Mouse (Mus musculus) midbrain, postnatal 0 days (tissue): ENCODE measurements at regions not wholly inside any gene's neighbourhood (a gene's known extent, or its start where the extent isn't known, plus 50 kb on each side); places are given as distances from the start of the nearest gene placed in this dataset.

Experiments used
- ATAC-seq: fragments of 200-750 bp; cut with Nextera tagmentation; 2 replicates; pipeline ENCODE4 v1.8.0; 2017; ENCODE audit warnings: moderate number of reproducible peaks, mild to moderate bottlenecking, moderate TSS enrichment, moderate library complexity; ENCODE audit not compliant: low FRiP score
- DNase-seq: peaks from one replicate; pipeline ENCODE4 v3.0.0-alpha.2; 2015; ENCODE audit warnings: low spot score
- H3K27ac ChIP-seq: fragments of 300-500 bp; sonication (generic); 2 replicates; pipeline ENCODE4 v1.5.1; 2014; ENCODE audit warnings: low read depth, mild to moderate bottlenecking, low read length, mixed read lengths
- H3K27me3 ChIP-seq: fragments of 300-500 bp; sonication (generic); 2 replicates; pipeline ENCODE4 v1.6.1; 2014; ENCODE audit warnings: low read length, control low read depth, mixed read lengths; ENCODE audit not compliant: insufficient read depth
- H3K36me3 ChIP-seq: fragments of 300-500 bp; sonication (generic); 2 replicates; pipeline ENCODE4 v1.6.1; 2014; ENCODE audit warnings: low read length, control low read depth, mixed read lengths; ENCODE audit not compliant: insufficient read depth
- H3K4me1 ChIP-seq: fragments of 300-500 bp; sonication (generic); 2 replicates; pipeline ENCODE4 v1.6.1; 2014; ENCODE audit warnings: mild to moderate bottlenecking, control low read depth, antibody characterized with exemption, low read length, mixed read lengths; ENCODE audit not compliant: insufficient read depth
- H3K4me2 ChIP-seq: fragments of 300-500 bp; sonication (generic); 2 replicates; pipeline ENCODE4 v1.6.1; 2014; ENCODE audit warnings: low read depth, mild to moderate bottlenecking, low read length, mixed read lengths; ENCODE audit not compliant: poor library complexity, severe bottlenecking
- H3K4me3 ChIP-seq: fragments of 300-500 bp; sonication (generic); 2 replicates; pipeline ENCODE4 v1.5.1; 2014; ENCODE audit warnings: low read depth, mild to moderate bottlenecking, low read length, moderate library complexity
- H3K9ac ChIP-seq: fragments of 300-500 bp; sonication (generic); replicated peaks from 2 replicates; pipeline ENCODE4 v1.6.1; 2014; ENCODE audit warnings: mild to moderate bottlenecking, low read length, moderate library complexity, mixed read lengths; ENCODE audit not compliant: poor library complexity, severe bottlenecking
- H3K9me3 ChIP-seq: fragments of 300-500 bp; sonication (generic); 2 replicates; pipeline ENCODE4 v1.6.1; 2016; ENCODE audit warnings: low read length, control low read depth
- CTCF ChIP-seq: IDR thresholded peaks from 2 replicates; pipeline ENCODE4 v1.5.1; 2016; ENCODE audit warnings: antibody characterized with exemption, mild to moderate bottlenecking
- WGBS: fragments of 180-500 bp; shearing (Covaris S2); extraction: QIAGEN DNeasy Blood & Tissue Kit; methylation state at CpG from one replicate; pipeline ENCODE4 v1.1.7; 2014; 5-methylcytosine and 5-hydroxymethylcytosine counted together

DNA sequence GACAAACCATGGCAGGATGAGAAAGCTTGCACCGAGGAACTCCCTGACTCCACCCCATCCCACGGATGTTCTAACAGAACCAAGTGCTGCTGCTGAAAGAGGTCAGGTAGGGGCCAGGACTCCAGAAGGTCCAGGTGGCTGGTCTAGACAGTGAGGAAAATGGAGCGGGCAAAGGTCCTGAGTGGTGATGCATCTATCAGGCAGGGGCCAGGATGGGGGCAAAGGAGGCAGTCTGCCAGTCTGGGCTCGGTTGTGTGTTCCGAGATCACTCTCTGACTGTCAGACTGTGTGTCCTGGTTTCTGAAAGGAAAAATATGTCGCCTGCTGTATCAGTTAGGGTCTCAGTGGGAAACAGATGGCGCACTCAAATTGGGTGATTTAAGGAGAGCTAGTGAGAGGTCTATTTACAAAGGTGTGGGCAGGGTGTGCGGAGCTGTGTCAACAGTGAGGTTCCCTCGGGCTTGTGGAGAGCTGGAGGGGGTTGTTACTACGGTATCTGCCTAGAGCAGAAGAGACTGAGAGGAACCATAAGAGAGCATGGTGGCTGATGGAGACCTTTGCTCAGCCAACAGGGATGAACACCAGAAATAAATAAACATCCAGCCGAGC lies 168.3 kb upstream of the Csf3r start:
- 57% methylated on average over 11 of the region's 11 CpGs for WGBS
- H3K27me3 ChIP-seq: no peaks in the 10 kb centered on the region
- H3K27ac ChIP-seq: no peak overlapping the region
- no peak overlapping the region for H3K4me2 ChIP-seq
- no peak for ATAC-seq
- no peak for TF ChIP-seq CTCF
- H3K4me3 ChIP-seq: no peak overlapping the region
- DNase-seq: no peak
- no peaks in the 10 kb centered on the region for H3K9me3 ChIP-seq
- no peaks in the 10 kb centered on the region for H3K4me1 ChIP-seq
- no peaks in the 10 kb centered on the region for H3K36me3 ChIP-seq
- H3K9ac ChIP-seq: no peak overlapping the region

DNA sequence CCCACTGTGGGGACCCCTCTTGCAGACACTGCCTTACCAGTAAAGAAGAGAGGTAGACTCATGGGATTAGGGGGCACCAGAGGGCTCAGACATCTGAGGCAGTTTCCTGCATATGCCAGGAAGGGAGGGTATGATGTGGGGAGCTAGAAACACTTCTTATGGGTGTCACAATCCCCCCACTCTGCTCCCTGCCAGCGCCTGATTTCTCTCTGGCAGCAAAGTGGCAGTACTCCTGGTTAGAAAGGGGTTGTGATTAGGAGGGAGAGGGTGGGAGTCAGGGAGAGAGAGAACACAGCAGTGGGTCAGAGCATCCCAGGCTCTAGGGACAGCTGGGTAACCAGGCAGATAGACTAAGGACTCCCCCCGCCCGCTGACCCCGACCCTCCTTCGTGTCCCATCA lies 167.6 kb upstream of the Csf3r start:
- 67% methylated on average over 5 of the region's 5 CpGs for WGBS
- H3K27me3 ChIP-seq: no peaks in the 10 kb centered on the region
- H3K4me1 ChIP-seq: no peaks in the 10 kb centered on the region
- TF ChIP-seq CTCF: no peak
- no peaks in the 10 kb centered on the region for H3K9me3 ChIP-seq
- DNase-seq: no peak
- no peak overlapping the region for H3K27ac ChIP-seq
- H3K9ac ChIP-seq: no peak overlapping the region
- H3K36me3 ChIP-seq: no peaks in the 10 kb centered on the region
- H3K4me3 ChIP-seq: no peak overlapping the region
- no peak for ATAC-seq
- H3K4me2 ChIP-seq: no peak overlapping the region

DNA sequence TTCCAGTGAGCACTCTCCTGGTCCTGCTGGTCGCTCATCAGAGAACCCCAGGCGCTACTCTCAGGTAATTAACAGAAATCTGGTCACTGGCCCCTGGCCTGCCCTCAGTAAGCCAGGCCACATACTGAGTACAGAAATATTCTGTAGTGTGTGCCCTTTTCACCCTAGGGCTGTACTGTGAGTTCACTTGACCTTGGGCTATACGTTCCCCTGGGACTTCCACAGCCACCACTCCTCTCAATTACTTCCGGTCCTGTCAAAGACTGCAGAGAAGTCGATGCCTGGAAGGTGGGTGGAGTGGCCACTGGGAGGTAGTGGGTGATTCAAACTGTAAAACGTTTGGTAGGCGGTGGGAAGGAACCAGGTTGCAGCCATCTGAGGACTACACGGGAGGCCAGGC lies 159.3 kb upstream of the Csf3r start:
- Histone ChIP-seq H3K27me3 (no peaks in the 10 kb centered on the region), H3K9me3 (no peaks in the 10 kb centered on the region), H3K9ac (no peak overlapping the region), H3K4me3 (no peak overlapping the region), H3K4me2 (no peak overlapping the region), H3K36me3 (no peaks in the 10 kb centered on the region), H3K27ac (no peak overlapping the region), H3K4me1 (peaks cover 3% of the 10 kb centered on the region; the same call in 1 of the 2 replicates)
- DNase-seq (no peak), ATAC-seq (no peak)
- no peak for TF ChIP-seq CTCF
- WGBS: 51% methylated on average over 8 of the region's 8 CpGs

DNA sequence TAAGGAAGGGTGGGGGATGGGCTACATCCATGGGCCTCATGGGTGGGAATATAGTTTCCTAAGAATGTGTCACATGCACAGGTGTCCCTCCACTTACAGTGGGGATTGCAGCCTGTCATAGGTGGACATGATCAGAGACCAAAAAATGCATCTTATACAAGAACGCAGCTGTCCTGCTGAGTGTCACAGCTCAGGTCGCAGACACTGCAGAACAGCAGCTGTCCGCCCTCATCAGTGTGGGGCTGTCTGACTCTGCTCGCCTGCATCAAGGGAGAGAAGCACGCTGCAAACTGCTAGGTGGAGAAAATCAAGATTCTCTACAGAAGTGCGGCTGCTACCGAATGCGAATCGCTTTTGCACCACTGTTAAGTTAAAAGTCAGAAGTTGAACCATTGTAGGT lies 158.6 kb upstream of the Csf3r start:
- no peak for DNase-seq
- no peak for ATAC-seq

GRCm38 (mm10) chr4:125871211-125871610 lies 153.1 kb upstream of the Csf3r start:
- TF ChIP-seq CTCF: no peak
- no peak overlapping the region for H3K27ac ChIP-seq
- no peaks in the 10 kb centered on the region for H3K27me3 ChIP-seq
- H3K4me2 ChIP-seq: no peak overlapping the region
- no peak overlapping the region for H3K4me3 ChIP-seq
- no peaks in the 10 kb centered on the region for H3K4me1 ChIP-seq
- H3K36me3 ChIP-seq: no peaks in the 10 kb centered on the region
- H3K9ac ChIP-seq: no peak overlapping the region
- 80% methylated on average over 13 of the region's 13 CpGs for WGBS
- no peak for ATAC-seq
- no peaks in the 10 kb centered on the region for H3K9me3 ChIP-seq
- no peak for DNase-seq

More for the DNA sequence above, 158.6 kb upstream of the Csf3r start:
- no peak for TF ChIP-seq CTCF
- Histone ChIP-seq H3K9ac (no peak overlapping the region), H3K4me1 (peaks cover 3% of the 10 kb centered on the region; the same call in 1 of the 2 replicates), H3K36me3 (no peaks in the 10 kb centered on the region), H3K4me2 (no peak overlapping the region), H3K27me3 (no peaks in the 10 kb centered on the region), H3K27ac (no peak overlapping the region), H3K4me3 (no peak overlapping the region), H3K9me3 (no peaks in the 10 kb centered on the region)
- WGBS: 68% methylated on average over 9 of the region's 9 CpGs

DNA sequence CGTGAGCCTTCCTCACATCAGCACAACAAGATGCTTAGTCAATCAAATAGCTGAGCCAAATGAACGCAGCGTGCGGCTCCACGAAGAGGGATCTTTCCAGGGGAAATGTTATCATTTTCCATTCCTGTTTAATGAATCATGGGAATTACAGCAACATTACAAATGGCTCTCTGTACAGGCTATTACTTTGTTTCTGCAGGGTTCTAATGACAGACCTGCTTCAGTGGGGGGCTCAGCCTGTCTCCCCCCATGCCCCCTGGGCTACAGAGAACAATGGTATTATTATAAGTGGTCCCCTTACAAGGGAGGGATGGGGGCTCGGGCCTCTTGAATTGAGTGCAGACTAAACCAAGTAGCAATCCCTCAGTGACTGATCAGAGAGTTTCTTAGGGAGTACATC lies 144.3 kb upstream of the Csf3r start:
- no peak for TF ChIP-seq CTCF
- H3K4me2 ChIP-seq: no peak overlapping the region
- DNase-seq: no peak
- peaks cover 5% of the 10 kb centered on the region; the same call in 1 of the 2 replicates for H3K4me1 ChIP-seq
- H3K27ac ChIP-seq: no peak overlapping the region
- ATAC-seq: no peak
- H3K9ac ChIP-seq: no peak overlapping the region
- 27% methylated on average over 6 of the region's 6 CpGs for WGBS
- H3K27me3 ChIP-seq: no peaks in the 10 kb centered on the region
- no peaks in the 10 kb centered on the region for H3K36me3 ChIP-seq
- H3K4me3 ChIP-seq: no peak overlapping the region
- H3K9me3 ChIP-seq: no peaks in the 10 kb centered on the region
